Comparison of ENCODE assay signal across 20 mouse cellular contexts in genomic region chr11:55410005-55410404, GRCm38 (mm10). TPM values are rescaled to one million over a fixed set of nuclear protein-coding genes. Genes with fewer than 3 reads are reported as not detected.
DNase-seq lines count a peak whose midpoint lies in the region; ATAC-seq and TF ChIP-seq lines count a peak whose summit lies in the region.
"Had no signal": no experiment of that assay in that cellular context is flagged by ENCODE, and none has a peak within 500 bp of the region (broad histone marks: within the 10 kb centered on the region; RNA-seq: fewer than 3 reads in every experiment).

No protein-coding gene starts in this region.

- peak in 1 of 2 experiments; percentile 42 for DNase-seq in heart, adult 2 months
- no peak for DNase-seq in heart, adult 8-10 months (ENCODE audit: low spot score)
- DNase-seq in kidney, adult 2 months: no peak
- no peak for DNase-seq in kidney, postnatal 4 days
- DNase-seq in midbrain, embryonic 11.5 days (ENCODE audit: low spot score, missing footprints): peak; percentile 23
- DNase-seq in midbrain, embryonic 10.5 days (ENCODE audit: low spot score): no peak
- no peak for DNase-seq in thymus, adult 18-20 months
- no peak for DNase-seq in cerebellum, adult 2 months
- DNase-seq: adrenal gland, postnatal 14 days; cerebellum, adult 18-20 months; forebrain, postnatal 0 days; heart, postnatal 36 days; midbrain, embryonic 14.5 days; right cerebral cortex, postnatal 4 days; thymus, adult 2 months had no signal

- no peak overlapping the region for H3K4me2 ChIP-seq in midbrain, embryonic 11.5 days
- H3K4me2 ChIP-seq: embryonic facial prominence, embryonic 13.5 days; neural tube, embryonic 15.5 days had no signal

- TF ChIP-seq POLR2A in heart, adult 2 months (IDR thresholded peaks at IDR 0.05; ENCODE audit: insufficient read depth, low read depth, low read length): no peak
- no peak for TF ChIP-seq POLR2A in kidney, adult 2 months (IDR thresholded peaks at IDR 0.05; ENCODE audit: low read depth, low read length)
- TF ChIP-seq POLR2A in cerebellum, adult 2 months (IDR thresholded peaks at IDR 0.05; ENCODE audit: borderline replicate concordance, insufficient read depth, low read length): no peak

- no peak for TF ChIP-seq CTCF in heart, adult 2 months (IDR thresholded peaks at IDR 0.05)
- no peak for TF ChIP-seq CTCF in kidney, adult 2 months (conservative IDR thresholded peaks at IDR 0.05; ENCODE audit: insufficient read depth, insufficient read length, low read depth, low read length)
- no peak for TF ChIP-seq CTCF in cerebellum, adult 2 months (IDR thresholded peaks at IDR 0.05; ENCODE audit: borderline replicate concordance, insufficient read depth, low read depth, low read length)

- 54% methylated on average over 3 of the region's 3 CpGs for WGBS in heart, adult 2 months
- 78% methylated on average over 3 of the region's 3 CpGs for WGBS in kidney, adult 2 months
- 93% methylated on average over 3 of the region's 3 CpGs for WGBS in midbrain, embryonic 11.5 days
- WGBS in midbrain, embryonic 10.5 days: 92% methylated on average over 3 of the region's 3 CpGs
- 93% methylated on average over 3 of the region's 3 CpGs for WGBS in cerebellum, adult 2 months

- peaks cover 51% of the 10 kb centered on the region for H3K4me1 ChIP-seq in heart, adult 2 months (ENCODE audit: control insufficient read depth, insufficient read depth, low read length)
- peaks cover 11% of the 10 kb centered on the region for H3K4me1 ChIP-seq in kidney, adult 2 months (ENCODE audit: control insufficient read depth, insufficient read depth, low read length)
- no peaks in the 10 kb centered on the region for H3K4me1 ChIP-seq in midbrain, embryonic 11.5 days (ENCODE audit: control insufficient read depth, insufficient read depth, low read length)
- 0 out of 2 replicates have a peak, but pooled peaks cover 6% of the 10 kb centered on the region for H3K4me1 ChIP-seq in midbrain, embryonic 10.5 days
- H3K4me1 ChIP-seq in cerebellum, adult 2 months (ENCODE audit: control insufficient read depth, insufficient read depth, low read length): no peaks in the 10 kb centered on the region; the same call in 1 of the 2 replicates

- no peak overlapping the region for H3K9ac ChIP-seq in heart, adult 2 months (ENCODE audit: low read depth, low read length)
- no peak overlapping the region for H3K9ac ChIP-seq in midbrain, embryonic 11.5 days (ENCODE audit: low read length)
- H3K9ac ChIP-seq: embryonic facial prominence, embryonic 13.5 days; forebrain, postnatal 0 days; neural tube, embryonic 15.5 days had no signal

- H3K36me3 ChIP-seq in heart, adult 2 months (ENCODE audit: control insufficient read depth, insufficient read depth, low read length): peaks cover 75% of the 10 kb centered on the region
- H3K36me3 ChIP-seq in kidney, adult 2 months (ENCODE audit: control insufficient read depth, insufficient read depth, low read length): peaks cover 2% of the 10 kb centered on the region; the same call in 1 of the 2 replicates
- peaks cover 3% of the 10 kb centered on the region for H3K36me3 ChIP-seq in midbrain, embryonic 11.5 days (ENCODE audit: control insufficient read depth, insufficient read depth, low read length)
- H3K36me3 ChIP-seq in midbrain, embryonic 10.5 days: peaks cover 62% of the 10 kb centered on the region

- H3K79me2 ChIP-seq in heart, adult 2 months (replicated peaks; ENCODE audit: control insufficient read depth, insufficient read depth, low read length): peaks cover 7% of the 10 kb centered on the region

- intact Hi-C loops in heart, adult 2 months (cut with DNase I): no loop called here

- H3K9me3 ChIP-seq in midbrain, embryonic 11.5 days (ENCODE audit: control insufficient read depth, low read length): no peaks in the 10 kb centered on the region
- H3K9me3 ChIP-seq in midbrain, embryonic 10.5 days (replicated peaks): no peaks in the 10 kb centered on the region
- H3K9me3 ChIP-seq: embryonic facial prominence, embryonic 13.5 days; neural tube, embryonic 15.5 days had no signal

- H3K27ac ChIP-seq in heart, adult 2 months: peak overlapping the region; percentile 80
- peak overlapping the region; percentile 3; the same call in 1 of the 2 replicates for H3K27ac ChIP-seq in kidney, adult 2 months (ENCODE audit: insufficient read depth, low read depth, low read length)
- H3K27ac ChIP-seq in midbrain, embryonic 11.5 days (ENCODE audit: low read depth, low read length): no peak overlapping the region
- no peak overlapping the region for H3K27ac ChIP-seq in midbrain, embryonic 10.5 days (replicated peaks)
- H3K27ac ChIP-seq in cerebellum, adult 2 months (ENCODE audit: insufficient read depth, low read length): no peak overlapping the region
- H3K27ac ChIP-seq: hindbrain, postnatal 0 days had no signal

- no peaks in the 10 kb centered on the region for H3K27me3 ChIP-seq in heart, adult 2 months (ENCODE audit: control insufficient read depth, insufficient read depth, low read length)
- H3K27me3 ChIP-seq in kidney, adult 2 months (replicated peaks; ENCODE audit: control insufficient read depth, insufficient read depth, low read length): no peaks in the 10 kb centered on the region
- no peaks in the 10 kb centered on the region for H3K27me3 ChIP-seq in midbrain, embryonic 11.5 days (ENCODE audit: control insufficient read depth, insufficient read depth, low read length)
- H3K27me3 ChIP-seq in midbrain, embryonic 10.5 days (ENCODE audit: low read depth, poor library complexity, severe bottlenecking): no peaks in the 10 kb centered on the region
- no peaks in the 10 kb centered on the region for H3K27me3 ChIP-seq in cerebellum, adult 2 months (ENCODE audit: control insufficient read depth, insufficient read depth, low read length)
- H3K27me3 ChIP-seq: embryonic facial prominence, embryonic 13.5 days; neural tube, embryonic 15.5 days had no signal

- ATAC-seq in midbrain, embryonic 11.5 days (ENCODE audit: low FRiP score): no peak
- ATAC-seq: forebrain, postnatal 0 days; hindbrain, postnatal 0 days had no signal

- H3K4me3 ChIP-seq in heart, adult 2 months: no peak overlapping the region
- H3K4me3 ChIP-seq in kidney, adult 2 months (ENCODE audit: insufficient read depth, low read depth, low read length): no peak overlapping the region
- H3K4me3 ChIP-seq in midbrain, embryonic 11.5 days (ENCODE audit: low read depth, low read length): no peak overlapping the region
- no peak overlapping the region for H3K4me3 ChIP-seq in midbrain, embryonic 10.5 days
- no peak overlapping the region for H3K4me3 ChIP-seq in cerebellum, adult 2 months (replicated peaks; ENCODE audit: insufficient read depth, low read depth, low read length)
- H3K4me3 ChIP-seq: embryonic facial prominence, embryonic 13.5 days; myocyte; neural tube, embryonic 15.5 days had no signal

- no peak for TF ChIP-seq EP300 in heart, adult 2 months (IDR thresholded peaks at IDR 0.05; ENCODE audit: insufficient read depth, low read depth, low read length)

RNA-seq across cellular contexts. Expression of gene Sparc, which starts 13.0 kb away (rescaled TPM):
- total RNA-seq in heart, adult 2 months (2021): 100 to 1,000 TPM; 320 to 420 TPM
- polyA plus RNA-seq in heart, adult 2 months (2012; rRNA removed): 666 and 876 TPM in 2 replicates
- total RNA-seq in heart, adult 8-10 months (2022): 100 to 1,000 TPM; 202 to 357 (median 299) TPM
- 585 and 720 TPM in 2 replicates for polyA plus RNA-seq in kidney, adult 2 months (2012; rRNA removed)
- polyA plus RNA-seq in midbrain, embryonic 11.5 days (2014; fragmentation: Nextera tagmentation; extraction: Ambion mirVana): 411 and 428 TPM in 2 replicates
- polyA plus RNA-seq in midbrain, embryonic 10.5 days (2016; fragmentation: Nextera tagmentation; extraction: Ambion mirVana): 333 and 416 TPM in 2 replicates
- polyA plus RNA-seq in cerebellum, adult 2 months (2012; rRNA removed): 1,317 and 1,324 TPM in 2 replicates
- total RNA-seq: common myeloid progenitor, adult 5-6 weeks had no signal

RNA-seq across cellular contexts. Expression of gene Atox1, which starts 51.0 kb away (rescaled TPM):
- total RNA-seq in heart, adult 2 months (2021): 100 to 1,000 TPM in 1 of 2 experiments, 10 to 100 TPM in 1; 98.6 to 112 TPM
- 155 and 204 TPM in 2 replicates for polyA plus RNA-seq in heart, adult 2 months (2012; rRNA removed)
- total RNA-seq in heart, adult 8-10 months (2022): 100 to 1,000 TPM in 3 of 4 experiments, 10 to 100 TPM in 1; 94.6 to 115 (median 104) TPM
- 698 and 771 TPM in 2 replicates for polyA plus RNA-seq in kidney, adult 2 months (2012; rRNA removed)
- 217 and 224 TPM in 2 replicates for polyA plus RNA-seq in midbrain, embryonic 11.5 days (2014; fragmentation: Nextera tagmentation; extraction: Ambion mirVana)
- 229 and 231 TPM in 2 replicates for polyA plus RNA-seq in midbrain, embryonic 10.5 days (2016; fragmentation: Nextera tagmentation; extraction: Ambion mirVana)
- polyA plus RNA-seq in cerebellum, adult 2 months (2012; rRNA removed): 203 and 218 TPM in 2 replicates

RNA-seq across cellular contexts. Expression of gene G3bp1, which starts 59.5 kb away (rescaled TPM):
- 10 to 100 TPM; 40.0 to 41.3 TPM for total RNA-seq in heart, adult 2 months (2021)
- 22.0 and 31.6 TPM in 2 replicates for polyA plus RNA-seq in heart, adult 2 months (2012; rRNA removed)
- total RNA-seq in heart, adult 8-10 months (2022): 10 to 100 TPM; 39.4 to 45.2 (median 42.4) TPM
- polyA plus RNA-seq in kidney, adult 2 months (2012; rRNA removed): 23.3 and 28.3 TPM in 2 replicates
- 241 and 244 TPM in 2 replicates for polyA plus RNA-seq in midbrain, embryonic 11.5 days (2014; fragmentation: Nextera tagmentation; extraction: Ambion mirVana)
- polyA plus RNA-seq in midbrain, embryonic 10.5 days (2016; fragmentation: Nextera tagmentation; extraction: Ambion mirVana): 258 and 281 TPM in 2 replicates
- 21.3 and 22.8 TPM in 2 replicates for polyA plus RNA-seq in cerebellum, adult 2 months (2012; rRNA removed)

Comparison
In these comparisons a context has a peak if more than half of its experiments do, and no peak if none do; other contexts are left out.
1. H3K27ac ChIP-seq: peak in heart, adult 2 months (single experiment) and kidney, adult 2 months (single experiment); none in midbrain, embryonic 11.5 days (single experiment), midbrain, embryonic 10.5 days (single experiment) and cerebellum, adult 2 months (single experiment).